Mouse (Mus musculus): Measurements from ENCODE around the gene Mtss1l.

DNA sequence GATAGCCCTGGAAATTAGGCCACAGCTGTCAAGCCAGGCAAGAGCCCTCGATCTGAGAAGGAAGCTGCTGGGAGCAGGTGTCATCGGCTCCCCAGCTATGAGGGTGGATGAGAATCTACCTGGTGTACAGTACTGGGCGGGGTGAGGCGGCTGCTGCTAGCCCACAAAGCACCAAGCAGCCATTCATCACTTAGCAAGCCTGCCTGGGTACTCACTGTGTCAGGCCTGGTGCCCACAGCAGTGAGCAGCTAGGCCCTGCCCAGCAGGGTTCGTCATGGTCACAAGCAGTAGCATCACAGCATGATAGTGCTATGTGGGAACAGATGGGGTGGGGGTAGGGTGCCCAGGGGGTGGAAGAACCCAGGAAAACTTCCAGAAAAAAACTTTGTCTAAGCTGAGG is 25.8 kb upstream of the Mtss1l start:
- TF ChIP-seq CTCF (conservative IDR thresholded peaks at IDR 0.05; ENCODE audit: insufficient read depth, insufficient read length, low read depth, low read length) (no peak), POLR2A (IDR thresholded peaks at IDR 0.05; ENCODE audit: low read depth, low read length) (no peak)

All from kidney, adult 2 months (tissue).